Mouse (Mus musculus) embryonic facial prominence, embryonic 13.5 days (tissue): ENCODE data around the gene 3110001I22Rik. TPM values are rescaled to one million over a fixed set of nuclear protein-coding genes. Genes with fewer than 3 reads are reported as not detected.
"Not testable (repeated sequence)": the region's sequence is repeated elsewhere in the genome, so short reads cannot be mapped to it uniquely, and the experiment has no call there.

ENCODE experiments used
- ATAC-seq: fragments of 200-750 bp; cut with Nextera tagmentation; 2 replicates; pipeline ENCODE4 v1.8.0; 2017; ENCODE audit warnings: low read depth; ENCODE audit not compliant: insufficient number of reproducible peaks, insufficient read depth, low FRiP score, low TSS enrichment
- H3K27ac ChIP-seq: fragments of 300-500 bp; sonication (generic); 2 replicates; pipeline ENCODE4 v1.5.1; 2015; ENCODE audit warnings: moderate library complexity, mild to moderate bottlenecking, inconsistent platforms
- H3K27me3 ChIP-seq: fragments of 300-500 bp; sonication (generic); 2 replicates; pipeline ENCODE4 v1.6.1; 2015; ENCODE audit warnings: mild to moderate bottlenecking, inconsistent platforms
- H3K36me3 ChIP-seq: fragments of 300-500 bp; sonication (generic); 2 replicates; pipeline ENCODE4 v1.6.1; 2015; ENCODE audit warnings: mild to moderate bottlenecking, inconsistent platforms
- H3K4me1 ChIP-seq: fragments of 300-500 bp; sonication (generic); 2 replicates; pipeline ENCODE4 v1.6.1; 2015; ENCODE audit warnings: inconsistent platforms
- H3K4me2 ChIP-seq: fragments of 300-500 bp; sonication (generic); 2 replicates; pipeline ENCODE4 v1.6.1; 2015; ENCODE audit warnings: moderate library complexity, mild to moderate bottlenecking, inconsistent platforms
- H3K4me3 ChIP-seq: fragments of 300-500 bp; sonication (generic); 2 replicates; pipeline ENCODE4 v1.5.1; 2015; ENCODE audit warnings: mild to moderate bottlenecking, inconsistent platforms
- H3K9ac ChIP-seq: fragments of 300-500 bp; sonication (generic); 2 replicates; pipeline ENCODE4 v1.6.1; 2015; ENCODE audit warnings: mild to moderate bottlenecking, inconsistent platforms
- H3K9me3 ChIP-seq: fragments of 300-500 bp; sonication (generic); 2 replicates; pipeline ENCODE4 v1.6.1; 2016; ENCODE audit warnings: inconsistent platforms
- WGBS: fragments of 180-500 bp; shearing (Covaris S2); methylation state at CpG from one replicate; pipeline ENCODE4 v1.1.7; 2015; ENCODE audit warnings: mixed read lengths; 5-methylcytosine and 5-hydroxymethylcytosine counted together
- polyA plus RNA-seq: library from polyadenylated mRNA; unstranded; fragments of >200 nt; fragmentation: Nextera tagmentation; extraction: Ambion mirVana; gene quantifications from 2 replicates; pipeline ENCODE4 v1.2.1, GENCODE M21; 2015

3110001I22Rik gene
- polyA plus RNA-seq, result 6.2 and 7.1 TPM in 2 replicates

DNA sequence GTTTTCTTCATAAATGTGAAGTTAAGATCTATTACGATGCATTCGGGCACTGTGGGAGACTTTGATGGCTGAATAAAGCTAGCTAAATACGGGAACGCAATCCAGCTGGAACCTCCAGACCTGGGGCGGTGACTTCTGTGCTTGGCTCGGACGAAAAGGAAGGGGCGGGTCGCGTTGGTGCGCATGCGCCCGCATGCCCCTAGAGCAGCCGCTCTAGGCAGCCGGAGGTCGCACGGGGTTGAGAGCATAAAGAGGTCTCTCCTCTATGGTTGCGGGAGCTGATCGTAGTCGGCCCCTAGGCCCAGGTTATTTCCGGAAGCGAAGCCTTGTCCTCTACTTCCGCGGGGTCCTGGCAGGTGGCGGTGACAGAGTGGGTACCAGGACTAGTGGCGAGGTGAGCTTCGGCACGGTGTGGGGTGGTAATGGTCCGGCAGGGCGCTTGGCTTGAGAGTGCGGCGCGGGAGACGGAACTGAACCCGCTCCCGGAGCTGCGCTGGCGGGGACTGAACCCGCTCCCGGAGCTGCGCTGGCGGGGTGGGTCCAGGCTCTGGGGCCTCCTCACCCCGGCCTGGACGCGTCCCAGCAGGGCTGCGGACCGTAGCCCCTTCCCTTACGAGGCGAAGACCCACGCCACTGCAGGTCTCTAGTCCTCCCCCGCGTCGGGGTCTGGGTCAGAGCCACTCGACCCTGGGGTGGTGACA is at the start of gene 3110001I22Rik, which contains the start of gene Bfar:
Gene 3110001I22Rik, plus strand, starts transcription at position 245 of the 701 bp plus-strand sequence.
Gene Bfar, plus strand, starts transcription at position 174 of the 701 bp plus-strand sequence.
- 0% methylated on average over 54 of the region's 54 CpGs for WGBS

DNA sequence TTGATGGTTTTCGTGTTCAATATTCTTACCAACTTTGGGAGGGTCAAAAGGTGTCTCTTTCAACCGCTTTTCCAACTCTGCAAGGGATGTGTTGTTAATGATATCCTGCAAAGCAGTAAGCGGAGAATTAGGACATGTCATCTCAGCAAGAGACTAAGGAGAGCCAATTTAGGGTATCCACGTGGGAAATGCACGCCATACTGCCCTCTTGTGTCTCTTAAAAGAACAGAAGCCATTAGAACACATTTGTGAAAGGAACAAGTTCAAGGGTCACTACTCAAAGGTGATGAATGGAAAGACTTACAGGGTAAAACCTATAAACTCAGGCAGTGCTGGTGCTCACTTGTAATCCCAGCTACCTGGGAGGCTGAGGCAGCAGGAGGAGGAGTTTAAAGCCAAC is 43.4 kb upstream of the 3110001I22Rik start:
- Histone ChIP-seq H3K4me2 (no peak overlapping the region), H3K36me3 (peaks cover 82% of the 10 kb centered on the region), H3K9ac (no peak overlapping the region), H3K27ac (no peak overlapping the region), H3K9me3 (no peaks in the 10 kb centered on the region), H3K4me3 (no peak overlapping the region), H3K27me3 (no peaks in the 10 kb centered on the region), H3K4me1 (no peaks in the 10 kb centered on the region)
- no peak for ATAC-seq
- 44% methylated on average over 5 of the region's 5 CpGs for WGBS

More for the DNA sequence above, at the start of gene 3110001I22Rik, which contains the start of gene Bfar:
- Histone ChIP-seq H3K4me3 (peak within 1 kb of the TSS; percentile 97), H3K9ac (peak within 1 kb of the TSS; percentile 95), H3K36me3 (peaks cover 7% of the 10 kb centered on the region), H3K27me3 (no peaks in the 10 kb centered on the region), H3K27ac (peak within 1 kb of the TSS; percentile 89), H3K4me2 (peak within 1 kb of the TSS; percentile 77), H3K4me1 (peaks cover 10% of the 10 kb centered on the region), H3K9me3 (no peaks in the 10 kb centered on the region)
- peak; percentile 88 for ATAC-seq

DNA sequence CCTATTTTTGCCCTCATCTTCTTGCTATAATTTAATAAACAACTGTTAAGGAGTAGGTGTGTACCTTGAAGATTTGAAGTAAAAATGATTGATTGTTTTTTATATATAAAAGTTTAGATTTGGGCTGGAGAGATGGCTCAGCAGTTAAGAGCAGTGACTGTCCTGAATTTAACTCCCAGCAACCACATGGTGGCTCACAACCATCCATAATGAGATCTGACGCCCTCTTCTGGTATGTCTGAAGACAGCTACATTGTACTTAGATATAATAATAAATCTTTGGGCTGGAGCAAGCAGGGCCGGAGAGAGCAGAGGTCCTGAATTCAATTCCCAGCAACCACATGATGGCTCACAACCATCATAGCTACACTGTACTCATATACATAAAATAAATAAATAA is 33.5 kb upstream of the 3110001I22Rik start:
- ATAC-seq, H3K9ac ChIP-seq: not testable (repeated sequence)

DNA sequence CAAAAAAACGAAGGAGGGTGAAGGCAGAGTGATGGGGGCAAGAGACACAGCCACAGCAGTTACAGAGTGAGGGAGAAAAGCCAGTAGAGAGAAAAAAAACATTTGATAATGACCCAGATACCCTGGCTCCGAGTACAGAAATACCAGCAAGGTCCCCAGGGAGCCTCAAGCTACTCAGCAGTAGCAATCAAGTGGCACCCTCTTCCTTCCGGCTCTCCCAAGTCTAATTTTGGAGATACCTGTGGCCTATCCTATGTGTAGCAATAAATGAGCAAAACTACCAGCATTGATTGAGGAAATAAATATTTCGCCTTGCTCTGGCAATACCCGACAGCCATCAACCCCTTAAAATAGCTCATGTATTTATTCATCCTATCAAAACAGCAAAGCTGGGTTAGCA is 32.2 kb upstream of the 3110001I22Rik start:
- 80% methylated on average over 5 of the region's 5 CpGs for WGBS
- H3K36me3 ChIP-seq, result peaks cover 49% of the 10 kb centered on the region
- H3K27me3 ChIP-seq, result no peaks in the 10 kb centered on the region
- ATAC-seq, result no peak
- H3K4me1 ChIP-seq, result no peaks in the 10 kb centered on the region
- no peak overlapping the region for H3K4me3 ChIP-seq
- no peaks in the 10 kb centered on the region for H3K9me3 ChIP-seq
- H3K27ac ChIP-seq, result no peak overlapping the region
- no peak overlapping the region for H3K4me2 ChIP-seq
- no peak overlapping the region for H3K9ac ChIP-seq

More for the DNA sequence above, 33.5 kb upstream of the 3110001I22Rik start:
- not testable (repeated sequence) for H3K27ac ChIP-seq, H3K9me3 ChIP-seq, H3K4me3 ChIP-seq, H3K4me2 ChIP-seq, H3K4me1 ChIP-seq, H3K27me3 ChIP-seq
- WGBS, result 50% methylated on average over 2 of the region's 2 CpGs
- H3K36me3 ChIP-seq, result peaks cover 51% of the 10 kb centered on the region

DNA sequence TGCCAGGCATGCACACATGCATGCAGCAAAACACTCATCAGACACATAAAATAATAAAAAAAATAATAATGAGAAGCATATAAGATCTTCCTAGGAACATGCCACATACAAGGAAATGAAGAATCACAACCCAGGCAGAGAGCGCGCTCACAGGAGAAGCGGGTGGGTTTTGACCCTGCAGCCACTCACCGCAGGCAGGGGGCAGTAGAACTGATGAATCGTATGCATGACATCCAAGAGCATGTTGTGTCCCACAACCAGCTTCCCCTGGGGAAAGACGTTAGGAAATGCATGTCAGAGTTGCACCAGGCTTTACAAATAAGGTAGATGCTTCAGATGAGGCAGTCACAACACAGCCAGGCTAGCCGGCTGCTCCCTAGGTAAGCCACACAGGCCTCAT is 31.7 kb upstream of the 3110001I22Rik start:
- Histone ChIP-seq H3K36me3 (peaks cover 47% of the 10 kb centered on the region), H3K4me1 (no peaks in the 10 kb centered on the region), H3K9ac (no peak overlapping the region), H3K27me3 (no peaks in the 10 kb centered on the region), H3K27ac (no peak overlapping the region), H3K4me3 (no peak overlapping the region), H3K4me2 (no peak overlapping the region), H3K9me3 (no peaks in the 10 kb centered on the region)
- WGBS, result 76% methylated on average over 7 of the region's 7 CpGs
- ATAC-seq, result no peak

DNA sequence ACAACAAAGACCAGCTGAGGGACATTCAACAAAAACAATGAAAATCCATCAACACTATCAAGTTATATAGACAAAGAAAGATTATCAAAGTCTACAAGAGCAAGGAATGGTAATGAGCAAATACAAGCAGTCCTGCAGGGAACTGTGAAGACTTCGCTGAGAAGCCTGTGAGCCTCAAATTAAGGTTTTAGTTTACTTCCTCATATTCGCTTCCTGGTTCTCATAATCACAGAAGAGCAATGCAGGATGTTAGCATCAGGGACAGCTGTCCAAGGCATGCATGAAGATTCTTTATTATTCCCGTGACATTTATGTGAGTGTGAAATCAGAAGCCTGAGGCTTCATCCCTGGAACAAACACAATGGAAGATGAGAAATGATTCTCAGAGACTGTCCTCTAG is 27.3 kb upstream of the 3110001I22Rik start:
- 85% methylated on average over 3 of the region's 3 CpGs for WGBS
- no peak overlapping the region for H3K27ac ChIP-seq
- ATAC-seq, result no peak
- no peaks in the 10 kb centered on the region for H3K9me3 ChIP-seq
- no peak overlapping the region for H3K4me3 ChIP-seq
- no peak overlapping the region for H3K4me2 ChIP-seq
- no peaks in the 10 kb centered on the region for H3K4me1 ChIP-seq
- H3K9ac ChIP-seq, result no peak overlapping the region
- no peaks in the 10 kb centered on the region for H3K27me3 ChIP-seq
- H3K36me3 ChIP-seq, result peaks cover 48% of the 10 kb centered on the region

DNA sequence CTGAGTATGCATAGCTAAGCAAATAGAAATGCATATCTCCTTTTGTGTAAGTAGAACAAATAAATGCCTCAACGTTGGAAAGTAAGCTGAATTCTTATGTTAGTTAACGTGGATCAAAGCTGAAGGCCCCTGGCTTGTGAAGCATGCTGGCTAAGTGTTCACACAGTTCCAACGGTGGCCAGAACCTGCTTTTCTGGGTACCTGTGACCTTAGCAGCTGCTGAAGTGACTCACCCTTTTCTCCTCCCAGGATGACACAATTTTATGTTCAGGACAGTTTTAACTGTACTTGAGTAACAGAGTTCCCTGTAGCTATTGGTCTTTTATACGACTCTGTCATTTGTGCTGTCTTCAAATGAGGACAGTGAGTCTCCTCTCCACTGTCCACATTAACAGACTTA is 25.8 kb upstream of the 3110001I22Rik start:
- 87% methylated on average over 4 of the region's 4 CpGs for WGBS
- H3K27ac ChIP-seq, result no peak overlapping the region
- no peak for ATAC-seq
- no peak overlapping the region for H3K9ac ChIP-seq
- H3K4me3 ChIP-seq, result no peak overlapping the region
- H3K9me3 ChIP-seq, result no peaks in the 10 kb centered on the region
- no peak overlapping the region for H3K4me2 ChIP-seq
- peaks cover 55% of the 10 kb centered on the region for H3K36me3 ChIP-seq
- H3K27me3 ChIP-seq, result no peaks in the 10 kb centered on the region
- H3K4me1 ChIP-seq, result no peaks in the 10 kb centered on the region

DNA sequence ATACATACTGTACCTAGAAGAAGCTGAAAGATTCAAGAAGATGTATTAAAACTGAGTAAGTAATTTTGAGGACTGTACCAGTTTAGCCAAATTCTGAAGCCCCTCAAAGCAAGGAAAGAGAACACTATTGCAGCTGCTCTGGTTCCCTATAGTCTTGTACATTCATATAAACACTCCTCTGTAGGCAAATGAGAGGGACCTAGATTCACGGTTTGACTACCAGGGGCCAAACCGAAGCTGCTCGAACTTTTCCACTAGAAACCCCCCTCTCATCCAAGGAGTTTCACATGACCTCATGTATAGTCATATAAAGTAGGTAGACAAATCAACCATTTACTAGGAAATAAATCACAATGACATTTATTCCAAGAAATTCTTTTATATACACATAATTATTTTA is 12.8 kb upstream of the 3110001I22Rik start:
- H3K4me1 ChIP-seq, result no peaks in the 10 kb centered on the region
- no peak for ATAC-seq
- H3K27me3 ChIP-seq, result no peaks in the 10 kb centered on the region
- no peak overlapping the region for H3K4me3 ChIP-seq
- H3K9me3 ChIP-seq, result no peaks in the 10 kb centered on the region
- peaks cover 70% of the 10 kb centered on the region for H3K36me3 ChIP-seq
- no peak overlapping the region for H3K27ac ChIP-seq
- 93% methylated on average over 3 of the region's 3 CpGs for WGBS
- H3K4me2 ChIP-seq, result no peak overlapping the region
- no peak overlapping the region for H3K9ac ChIP-seq

DNA sequence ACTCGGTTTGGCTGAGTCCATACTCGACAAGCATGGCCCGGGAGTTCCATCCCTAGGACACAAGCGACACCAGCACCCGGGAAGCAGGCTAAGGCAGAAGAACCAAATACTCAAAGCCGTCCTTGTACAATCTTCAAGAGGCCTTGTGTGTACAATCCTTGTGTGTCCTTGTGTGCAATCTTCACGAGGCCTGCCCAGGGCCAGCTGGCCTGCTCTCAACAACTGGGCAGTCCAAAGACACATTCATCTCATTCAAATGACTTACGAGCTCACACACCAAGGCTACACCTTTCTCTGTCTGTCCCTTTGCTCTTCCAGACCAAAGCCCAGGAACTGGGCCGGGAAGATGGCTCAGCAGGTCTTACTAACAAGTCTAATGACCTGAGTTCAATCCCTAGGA is 11.0 kb upstream of the 3110001I22Rik start:
- ATAC-seq, result no peak
- H3K9me3 ChIP-seq, result no peaks in the 10 kb centered on the region
- 92% methylated on average over 9 of the region's 9 CpGs for WGBS
- no peaks in the 10 kb centered on the region for H3K27me3 ChIP-seq
- no peak overlapping the region for H3K4me2 ChIP-seq
- H3K36me3 ChIP-seq, result peaks cover 66% of the 10 kb centered on the region
- H3K4me3 ChIP-seq, result no peak overlapping the region
- no peak overlapping the region for H3K9ac ChIP-seq
- H3K27ac ChIP-seq, result no peak overlapping the region
- H3K4me1 ChIP-seq, result no peaks in the 10 kb centered on the region

DNA sequence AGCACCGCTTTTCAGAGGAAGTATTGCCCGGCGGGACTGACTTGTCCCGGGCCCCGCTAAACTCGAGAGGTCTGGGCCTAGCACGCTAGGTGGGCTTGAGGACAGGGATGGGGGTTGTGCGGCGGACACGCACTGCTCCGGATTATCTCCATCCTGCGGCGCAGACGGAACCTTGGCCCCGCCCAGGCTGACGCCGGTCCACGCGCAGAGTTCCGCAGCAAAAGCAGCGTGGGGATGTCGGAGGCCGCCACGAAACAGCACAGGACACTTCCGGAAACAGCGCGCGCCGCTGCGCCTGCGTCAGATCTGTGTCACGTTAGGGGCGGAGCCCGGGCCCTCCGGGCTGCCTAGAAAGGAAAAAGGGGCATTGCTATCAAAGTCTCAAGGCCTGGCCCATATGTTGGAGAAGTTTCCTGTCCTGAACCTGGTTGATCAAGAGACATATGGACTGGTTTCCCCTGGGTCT is 3.8 kb upstream of the 3110001I22Rik start, which contains the start of gene Parn:
Gene Parn, minus strand, starts transcription at position 293 of the 466 bp plus-strand sequence.
- Histone ChIP-seq H3K9ac (peak within 1 kb of the TSS; percentile 87), H3K4me3 (peak within 1 kb of the TSS; percentile 74), H3K4me2 (peak within 1 kb of the TSS; percentile 83), H3K27me3 (no peaks in the 10 kb centered on the region), H3K4me1 (peaks cover 4% of the 10 kb centered on the region), H3K9me3 (no peaks in the 10 kb centered on the region), H3K36me3 (peaks cover 24% of the 10 kb centered on the region), H3K27ac (peak within 1 kb of the TSS; percentile 79)
- peak; percentile 88 for ATAC-seq
- under 1% methylated on average over 35 of the region's 35 CpGs for WGBS

DNA sequence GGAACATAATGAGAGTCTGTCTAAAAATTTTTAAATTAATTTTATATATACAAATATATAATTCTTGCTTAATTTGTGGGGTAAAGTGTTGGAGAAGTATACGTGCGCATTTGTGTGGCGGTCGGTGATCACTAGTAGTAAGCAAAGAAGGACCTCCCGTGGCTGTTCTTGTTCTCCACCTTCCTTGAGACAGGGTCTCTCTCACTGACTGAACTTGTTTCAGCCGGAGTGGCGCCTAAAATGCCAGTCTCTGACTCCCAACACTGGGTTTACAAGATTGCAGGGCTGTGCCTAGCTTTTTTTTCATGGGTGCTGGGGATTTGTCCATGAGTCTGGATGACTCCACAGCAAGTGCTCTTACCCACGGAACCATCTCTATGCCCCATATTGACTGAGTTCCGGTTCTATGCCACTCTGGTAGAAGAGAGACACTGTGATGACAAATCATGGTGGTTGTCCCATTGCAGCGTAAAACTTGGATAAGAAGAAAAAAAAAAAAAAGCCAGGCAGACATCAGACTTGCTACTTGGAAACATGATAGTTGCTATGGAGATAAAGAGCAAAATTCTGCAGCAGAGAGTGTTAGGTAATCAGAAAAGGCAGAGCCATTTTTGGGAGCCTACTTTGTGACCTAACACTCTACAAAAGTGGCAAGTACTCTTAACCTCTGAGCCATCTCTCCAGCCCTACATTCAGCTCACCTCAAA is 3.2 kb upstream of the 3110001I22Rik start:
- Histone ChIP-seq H3K36me3 (peaks cover 17% of the 10 kb centered on the region), H3K27me3 (no peaks in the 10 kb centered on the region), H3K9me3 (no peaks in the 10 kb centered on the region), H3K4me3 (peak overlapping the region; percentile 74), H3K27ac (peak overlapping the region; percentile 79), H3K4me2 (peak overlapping the region; percentile 83), H3K9ac (peak overlapping the region; percentile 87; the same call in 1 of the 2 replicates), H3K4me1 (peaks cover 10% of the 10 kb centered on the region)
- 79% methylated on average over 10 of the region's 10 CpGs for WGBS
- ATAC-seq, result no peak
